Mouse (Mus musculus): Measurements from ENCODE around the gene Gm47969.
"Not testable (repeated sequence)": the region's sequence is repeated elsewhere in the genome, so short reads cannot be mapped to it uniquely, and the experiment has no call there.

Gene Gm47969

DNA sequence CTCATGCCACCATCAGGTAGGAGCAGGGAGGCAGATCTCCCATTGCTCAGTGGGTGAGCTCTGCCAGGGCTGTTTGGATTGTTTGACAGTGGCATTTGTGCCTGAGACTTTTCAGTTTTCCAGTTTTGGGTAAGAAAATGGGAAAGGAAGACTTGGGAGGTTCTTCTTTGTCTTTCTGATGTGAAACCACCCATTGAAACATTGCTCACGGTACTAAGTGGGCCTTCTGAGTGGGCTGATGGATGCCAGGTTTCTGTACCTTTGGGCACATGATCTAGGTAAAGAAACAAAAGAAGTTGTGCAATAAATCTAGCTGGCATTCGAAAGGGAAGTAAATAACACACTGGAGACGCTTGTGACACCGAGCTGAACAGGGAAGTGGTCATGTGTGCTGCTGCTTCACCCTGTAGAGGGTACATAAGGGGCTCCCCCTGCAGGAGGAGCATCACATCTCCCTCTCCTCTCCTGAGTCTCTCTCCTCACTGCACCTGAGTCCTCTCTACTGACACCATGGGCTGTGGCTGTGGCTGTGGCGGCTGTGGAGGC lies at the start of gene Gm47969:
TSS of gene Gm47969 (plus strand) at position 51 of the 546 bp plus-strand sequence.
- peak; percentile 59 to 68 for DNase-seq

DNA sequence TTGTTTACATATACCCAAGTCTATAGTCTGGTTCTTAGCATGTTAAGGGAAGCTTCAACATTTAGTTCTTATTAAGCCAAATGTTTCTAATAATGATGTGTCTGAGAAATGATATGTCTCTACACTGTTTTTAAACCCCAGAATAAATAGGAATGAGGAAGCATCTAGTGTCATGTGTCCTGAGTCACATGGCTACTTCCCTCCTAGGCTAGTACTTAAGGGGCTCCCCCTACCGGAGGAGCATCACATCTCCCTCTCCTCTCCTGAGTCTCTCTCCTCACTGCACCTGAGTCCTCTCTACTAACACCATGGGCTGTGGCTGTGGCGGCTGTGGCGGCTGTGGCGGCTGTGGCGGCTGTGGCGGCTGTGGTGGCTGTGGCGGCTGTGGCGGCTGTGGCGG lies 44.4 kb upstream of the Gm47969 start, which contains the start of gene Gm47959:
TSS of gene Gm47959 (plus strand) at position 243 of the 400 bp plus-strand sequence.
- not testable (repeated sequence) for DNase-seq

DNA sequence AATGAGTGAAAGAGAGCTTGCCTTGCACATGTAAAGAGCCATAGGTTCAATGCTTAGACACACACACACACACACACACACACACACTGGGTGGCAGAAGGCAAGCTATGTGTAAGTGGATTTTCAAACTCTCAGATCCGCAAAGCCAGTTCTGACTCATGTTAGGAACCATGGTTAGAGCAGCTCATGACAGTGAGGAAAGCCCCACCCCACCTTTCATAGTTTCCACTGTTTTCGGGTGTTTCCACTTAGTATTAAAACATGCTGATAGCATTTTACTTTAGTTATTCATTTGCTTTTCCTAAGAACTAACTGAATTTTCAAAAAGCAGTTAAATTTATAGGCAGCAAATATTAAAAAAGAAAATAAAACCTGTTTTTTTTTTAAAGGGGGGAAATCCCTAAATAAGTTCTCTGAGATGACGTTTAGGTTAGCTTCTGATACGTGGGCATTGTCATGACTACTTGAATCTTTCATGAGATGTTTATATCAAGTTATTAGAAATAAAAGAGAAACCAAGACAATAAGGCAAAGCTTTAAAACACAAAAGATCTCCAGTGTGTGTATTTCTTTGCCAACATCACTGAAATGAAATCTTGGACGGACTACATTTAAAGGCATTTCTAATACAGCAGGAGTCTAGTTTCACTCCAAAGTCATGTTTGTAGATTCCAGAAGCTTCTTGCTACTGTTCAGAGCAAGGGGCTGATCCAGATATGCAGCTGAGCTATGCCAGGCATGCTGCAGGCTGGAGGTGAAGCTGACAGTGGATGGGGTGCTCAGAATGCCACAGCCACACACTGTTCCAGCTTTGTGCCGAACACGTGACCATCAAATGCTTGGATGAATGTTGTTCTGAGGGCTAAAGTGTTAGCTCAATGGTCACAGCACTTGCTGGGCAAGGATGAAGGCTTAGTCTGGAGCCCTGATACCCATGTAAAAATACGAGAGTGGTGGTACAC lies 38.2 kb upstream of the Gm47969 start:
- DNase-seq, result peak; percentile 31 to 33

DNA sequence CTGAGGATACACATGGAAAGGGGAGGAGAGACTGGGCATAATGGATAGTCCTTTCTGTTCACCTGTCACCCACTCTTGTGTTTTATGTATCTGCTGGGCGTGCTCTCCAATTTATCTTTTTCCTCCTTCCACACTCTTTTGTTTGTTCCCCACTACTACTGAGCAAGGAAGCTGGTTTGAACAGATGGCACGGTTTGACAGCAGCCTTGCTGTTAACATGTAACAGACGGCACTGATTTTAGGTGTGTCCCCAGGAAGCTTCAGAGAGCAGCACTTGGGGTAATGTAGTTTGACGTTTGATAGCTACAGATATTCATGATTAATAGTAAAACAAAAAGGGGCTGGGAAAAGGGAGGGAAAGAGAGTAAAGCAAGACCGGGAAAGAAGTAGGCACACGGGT lies 37.3 kb upstream of the Gm47969 start:
- no peak for DNase-seq

DNA sequence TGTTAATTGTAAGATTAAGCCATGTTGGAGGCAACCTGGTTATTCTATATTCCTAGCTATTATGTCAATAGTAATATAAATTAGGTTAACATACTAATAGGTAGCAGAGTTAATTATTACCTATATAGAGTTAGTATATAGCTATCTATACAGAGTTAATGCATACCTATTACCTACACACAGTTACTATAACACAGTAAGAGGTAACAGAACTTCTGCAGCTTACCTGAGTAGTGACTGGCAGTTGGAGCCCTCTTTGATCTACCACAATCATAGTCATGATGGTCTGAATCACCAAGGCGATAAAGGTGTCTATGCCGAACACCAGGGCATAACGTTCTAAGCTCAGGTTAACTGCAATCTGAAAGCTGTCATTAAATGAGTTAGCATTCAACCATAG lies 30.3 kb upstream of the Gm47969 start:
- no peak for DNase-seq

DNA sequence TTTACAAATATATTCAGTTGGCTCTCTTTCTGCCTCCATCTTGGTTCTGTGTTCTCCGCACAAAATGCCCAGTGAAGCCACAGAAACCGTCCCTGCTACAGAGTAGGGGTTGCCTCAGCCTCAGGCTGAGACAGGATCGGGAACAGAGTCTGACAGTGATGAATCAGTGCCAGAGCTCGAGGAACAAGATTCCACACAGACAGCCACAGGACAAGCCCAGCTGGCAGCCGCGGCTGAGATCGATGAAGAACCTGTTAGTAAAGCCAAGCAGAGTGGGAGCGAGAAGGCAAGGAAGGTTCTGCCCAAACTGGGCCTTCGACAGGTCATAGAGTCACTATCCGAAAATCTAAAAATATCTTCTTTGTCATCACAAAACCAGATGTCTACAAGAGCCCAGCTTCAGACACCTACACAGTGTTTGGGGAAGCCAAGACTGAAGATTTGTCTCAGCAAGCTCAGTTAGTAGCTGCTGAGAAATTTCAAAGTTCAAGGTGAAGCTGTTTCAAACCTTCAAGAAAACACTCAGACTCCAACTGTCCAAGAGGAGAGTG lies 29.3 kb upstream of the Gm47969 start:
- no peak for DNase-seq

DNA sequence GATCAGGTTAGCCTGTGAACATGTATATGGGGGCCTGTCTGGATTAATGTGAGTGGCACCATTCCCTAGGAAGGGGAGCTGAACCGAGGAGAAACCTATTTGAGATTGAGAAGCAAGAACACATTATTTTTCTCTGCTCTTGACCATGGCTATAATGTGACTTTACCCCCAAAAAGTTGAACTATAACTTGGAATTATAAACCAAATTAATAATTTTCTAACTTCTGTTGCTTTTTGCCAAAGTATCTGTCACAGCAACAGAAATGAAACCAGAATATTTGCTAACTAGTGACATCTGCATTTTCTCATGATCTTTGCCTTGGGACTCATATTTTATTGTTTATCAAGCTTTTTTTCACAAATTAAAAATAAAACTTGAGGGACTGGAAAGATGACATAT lies 28.2 kb upstream of the Gm47969 start:
- DNase-seq, result no peak

DNA sequence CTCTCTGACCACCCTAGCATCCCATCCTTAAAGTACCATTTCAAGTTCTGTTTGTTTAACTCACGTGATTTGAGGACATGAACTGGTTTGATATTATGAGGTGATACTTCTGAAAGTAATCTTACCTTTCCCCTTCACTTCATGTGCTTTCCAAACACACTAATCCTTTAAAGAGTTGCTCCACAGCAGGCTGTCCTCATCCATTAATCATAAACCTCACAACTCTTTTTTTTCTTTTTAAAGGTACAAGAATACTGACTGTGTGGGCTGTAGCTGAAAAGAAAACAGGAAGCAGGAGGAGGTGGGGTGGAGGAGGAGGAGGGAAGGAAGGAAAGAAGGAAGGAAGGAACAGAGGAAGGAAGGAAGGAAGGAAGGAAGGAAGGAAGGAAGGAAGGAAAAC lies 12.8 kb upstream of the Gm47969 start:
- DNase-seq, result no peak

DNA sequence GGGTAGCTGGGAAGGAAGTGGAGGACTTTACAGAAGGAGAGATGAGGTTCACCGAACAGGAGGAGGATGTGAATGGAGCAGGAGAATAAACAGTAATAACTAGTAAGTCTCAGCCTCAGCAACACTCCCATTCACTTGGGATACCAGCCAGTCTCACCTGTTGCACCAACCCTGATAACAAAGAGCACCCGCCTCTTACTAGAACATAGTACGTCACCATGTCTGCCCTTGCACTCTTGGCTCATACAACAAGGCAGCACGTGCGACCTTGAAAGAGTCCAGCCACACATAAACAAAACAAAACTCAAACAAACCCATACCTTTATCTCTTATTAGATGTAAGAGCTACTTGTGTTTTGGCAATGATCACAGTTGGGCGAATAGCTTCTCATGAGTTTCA lies 12.2 kb upstream of the Gm47969 start:
- DNase-seq, result peak; percentile 36 to 64

DNA sequence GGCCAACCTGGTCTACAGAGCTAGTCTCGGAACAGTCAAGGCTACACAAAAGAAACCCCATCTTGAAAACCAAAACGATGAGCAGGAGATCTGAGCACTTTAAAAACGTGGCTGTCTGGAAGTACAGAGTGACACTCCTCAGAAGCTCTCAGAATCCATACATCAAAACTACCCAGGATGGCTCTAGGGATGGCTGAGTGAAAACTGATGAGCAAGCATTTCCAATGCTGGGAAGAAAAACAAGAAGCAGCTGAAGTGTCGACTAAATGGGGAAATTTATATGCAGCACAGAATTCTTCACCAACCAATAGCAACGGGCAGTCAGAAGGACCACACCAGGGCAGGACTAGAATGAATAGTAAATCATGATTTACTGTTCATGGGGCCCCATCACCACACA lies 10.2 kb upstream of the Gm47969 start:
- DNase-seq, result no peak

DNA sequence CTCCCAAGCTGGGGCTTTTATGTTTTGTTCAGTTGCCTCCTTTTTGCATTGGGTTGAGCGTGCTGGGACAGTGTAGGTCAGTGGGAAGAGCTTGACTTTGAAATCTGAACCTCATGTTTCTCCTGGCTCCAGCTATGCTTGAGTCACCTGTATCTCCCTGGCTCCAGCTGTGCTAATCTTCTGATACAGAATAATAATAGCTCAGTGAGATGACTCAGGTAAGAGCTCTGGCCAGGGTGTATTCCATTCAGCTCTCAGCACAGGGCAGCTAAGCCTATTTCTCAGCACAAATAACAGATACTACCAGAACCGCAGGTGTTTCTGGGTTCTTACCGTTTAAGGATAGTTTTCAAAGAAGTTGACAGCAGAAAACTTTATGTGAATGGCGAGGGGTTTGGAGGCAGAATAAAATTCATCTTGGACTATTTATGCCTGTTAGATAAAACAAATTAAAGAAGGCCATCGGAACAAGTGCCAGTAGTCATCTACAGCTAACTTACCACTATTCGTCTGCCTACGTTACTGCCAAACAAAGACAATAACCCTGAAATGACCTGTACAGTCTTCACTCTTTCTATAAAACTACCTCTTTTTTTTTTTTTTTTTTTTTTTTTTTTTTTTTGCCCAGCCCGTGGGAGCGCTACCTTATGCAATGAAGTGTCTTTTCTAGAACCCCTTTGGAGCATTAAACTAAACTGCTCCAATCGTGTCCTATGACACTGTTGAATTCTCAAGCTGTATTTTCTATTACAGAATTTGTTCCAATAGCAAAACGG lies 7.7 kb upstream of the Gm47969 start:
- DNase-seq, result no peak

DNA sequence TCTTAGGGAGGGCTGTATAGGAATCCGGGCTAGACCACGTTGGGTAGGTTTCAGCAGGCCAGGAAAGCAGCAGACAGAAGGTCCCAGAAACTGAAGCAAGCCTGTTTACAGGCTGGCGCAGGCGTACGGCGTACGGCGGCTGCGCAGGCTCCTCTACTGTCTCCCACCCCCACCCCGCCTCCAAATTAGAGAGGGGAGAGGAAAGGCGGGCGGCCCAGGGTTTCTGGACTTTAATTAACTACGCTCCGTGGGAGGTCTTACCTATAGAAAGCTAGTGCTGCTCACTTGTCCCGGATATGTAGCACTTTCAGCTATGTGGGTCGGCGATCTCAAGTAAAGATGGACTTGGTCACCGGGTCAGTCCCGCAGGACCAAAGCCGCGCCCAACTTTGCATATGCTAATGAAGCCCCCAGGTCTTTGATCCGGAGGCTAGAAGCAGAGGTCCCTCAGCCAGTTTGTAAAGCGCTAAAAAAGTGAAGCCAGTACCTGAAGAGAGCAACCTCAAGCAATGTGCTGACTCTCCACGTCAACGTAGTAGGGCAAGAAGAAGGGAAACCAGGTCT lies 6.5 kb upstream of the Gm47969 start, which contains the start of gene Slc19a3:
TSS of gene Slc19a3 (minus strand) at position 340 of the 564 bp plus-strand sequence.
- peak; percentile 25 to 40 for DNase-seq

DNA sequence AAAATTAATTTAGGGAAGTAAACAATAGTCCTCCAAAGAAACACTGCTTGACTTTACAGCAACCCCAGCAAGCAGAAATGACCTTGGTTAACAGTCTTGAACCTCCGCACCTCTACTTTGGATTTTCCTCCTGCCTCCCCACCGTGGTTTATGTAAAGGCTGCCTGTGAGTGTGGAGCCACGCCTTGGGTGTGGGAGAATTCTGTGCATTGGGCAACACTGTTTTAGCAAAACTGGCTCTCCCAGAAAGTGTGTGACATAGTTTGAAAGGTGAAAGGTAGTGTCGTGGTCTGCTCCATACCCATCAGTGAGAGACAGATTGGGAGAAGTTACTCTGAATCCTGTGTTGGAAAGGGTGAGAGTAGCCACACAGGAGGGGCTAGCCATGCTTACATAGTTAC lies 5.7 kb upstream of the Gm47969 start:
- peak; percentile 29 to 52 for DNase-seq

DNA sequence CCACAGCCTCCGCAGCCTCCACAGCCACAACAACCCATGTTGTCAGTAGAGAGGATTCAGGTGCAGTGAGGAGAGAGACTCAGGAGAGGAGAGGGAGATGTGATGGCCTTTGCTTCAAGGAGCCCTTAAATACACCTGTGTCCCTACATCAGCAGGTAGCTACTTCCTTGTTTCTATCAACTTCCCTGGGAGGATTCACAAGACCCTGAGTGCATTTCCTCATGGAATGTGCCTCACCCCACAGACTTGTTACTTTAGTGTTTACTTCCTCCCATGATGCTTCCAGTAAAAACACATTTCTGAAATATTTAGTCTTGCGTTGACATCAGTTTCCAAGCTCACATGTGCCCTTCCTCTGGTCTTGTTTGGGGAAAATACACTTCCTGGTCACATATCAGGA lies 2.4 kb upstream of the Gm47969 start, which contains the start of gene Krtap28-10:
TSS of gene Krtap28-10 (minus strand) at position 101 of the 400 bp plus-strand sequence.
- DNase-seq, result no peak

DNA sequence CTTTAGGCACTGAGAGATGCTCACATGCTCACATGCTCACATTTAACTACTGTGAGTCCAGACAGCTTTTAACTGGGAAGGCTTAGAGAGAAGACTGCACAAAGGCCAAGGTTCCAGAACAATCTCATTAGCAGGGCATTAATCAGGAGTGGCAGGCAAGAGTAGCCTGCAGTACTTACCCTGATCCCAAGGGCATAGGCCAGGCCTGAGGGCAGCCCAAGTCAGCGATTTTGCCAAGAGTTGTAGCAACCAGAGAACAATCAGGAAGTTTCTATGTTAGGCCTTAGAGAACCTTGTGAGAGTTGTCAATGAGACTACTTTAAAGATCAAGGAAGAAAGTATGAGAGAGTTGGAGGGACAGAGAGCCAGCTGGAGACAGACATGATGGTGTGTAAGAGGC lies 13.7 kb downstream of the Gm47969 start:
- no peak for DNase-seq

DNA sequence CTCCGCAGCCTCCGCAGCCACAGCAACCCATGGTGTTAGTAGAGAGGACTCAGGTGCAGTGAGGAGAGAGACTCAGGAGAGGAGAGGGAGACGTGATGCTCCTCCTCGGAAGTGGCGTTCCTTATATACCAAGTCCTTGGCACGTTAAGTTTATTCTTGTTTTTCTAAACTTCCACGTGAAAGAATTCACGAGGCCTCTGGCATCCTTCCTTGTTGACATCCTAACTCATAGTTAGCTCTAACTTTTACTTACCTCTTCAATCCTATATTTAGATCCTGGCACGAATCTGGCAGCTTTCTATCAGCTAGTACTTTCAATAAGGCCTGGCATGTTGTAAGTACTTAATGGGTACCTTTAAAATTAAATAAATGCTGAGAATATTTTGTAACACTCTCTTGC lies 14.5 kb downstream of the Gm47969 start, which contains the start of gene A030005K14Rik:
TSS of gene A030005K14Rik (minus strand) at position 101 of the 400 bp plus-strand sequence.
- no peak for DNase-seq

DNA sequence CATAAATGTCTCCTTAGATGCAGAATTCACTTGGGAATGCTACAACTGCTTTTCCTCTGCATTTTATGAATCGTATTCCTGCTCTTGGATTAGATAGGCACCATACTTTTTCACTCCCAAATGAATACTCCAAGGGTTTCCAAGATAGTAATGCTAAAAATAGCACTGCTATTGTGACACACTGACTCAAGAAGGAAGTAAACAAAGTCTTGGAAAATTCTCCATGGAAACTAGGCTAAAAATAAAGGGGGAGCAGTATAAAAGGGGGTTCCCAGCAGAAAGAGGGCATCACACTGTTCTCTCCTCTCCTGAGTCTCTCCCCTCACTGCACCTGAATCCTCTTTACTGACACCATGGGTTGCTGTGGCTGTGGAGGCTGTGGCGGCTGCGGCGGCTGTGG lies 15.9 kb downstream of the Gm47969 start, which contains the start of gene Krtap28-13:
TSS of gene Krtap28-13 (plus strand) at position 288 of the 400 bp plus-strand sequence.
- no peak for DNase-seq

DNA sequence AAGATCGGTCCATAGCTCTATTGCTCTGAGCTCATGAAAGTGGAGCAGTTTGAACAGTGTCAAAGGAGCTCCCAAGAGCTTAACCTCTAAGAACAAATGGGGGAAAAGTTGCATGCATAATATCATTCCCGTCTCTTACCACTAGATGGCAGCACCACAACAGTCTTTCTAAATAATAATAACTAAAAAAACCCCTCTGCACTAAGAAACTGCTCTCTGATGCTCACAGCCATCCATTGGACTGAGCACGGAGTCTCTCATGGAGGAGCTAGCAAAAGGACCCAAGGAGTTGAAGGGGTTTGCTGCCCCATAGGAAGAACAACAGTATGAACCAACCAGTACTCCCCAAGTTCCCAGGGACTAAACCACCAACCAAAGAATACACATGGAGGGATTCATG lies 20.1 kb downstream of the Gm47969 start:
- DNase-seq, result no peak

DNA sequence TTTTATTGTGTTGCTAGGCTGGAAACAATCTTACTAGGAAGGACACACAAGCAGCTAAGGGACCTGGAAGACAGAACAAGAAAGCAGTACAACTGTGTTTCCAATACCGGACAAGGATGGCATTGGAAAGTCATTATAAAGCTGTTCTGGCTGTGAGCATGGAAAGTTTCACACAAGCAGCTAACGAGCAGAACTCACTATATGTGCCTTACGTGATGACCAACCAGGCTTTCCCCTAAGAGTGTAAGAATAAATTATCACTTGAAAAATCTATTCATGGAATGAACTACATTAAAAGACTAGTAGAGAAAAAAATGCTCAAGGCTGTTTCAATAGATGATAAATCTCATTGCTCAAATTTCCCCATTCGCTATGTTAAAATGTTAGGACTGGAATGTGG lies 21.8 kb downstream of the Gm47969 start:
- no peak for DNase-seq

DNA sequence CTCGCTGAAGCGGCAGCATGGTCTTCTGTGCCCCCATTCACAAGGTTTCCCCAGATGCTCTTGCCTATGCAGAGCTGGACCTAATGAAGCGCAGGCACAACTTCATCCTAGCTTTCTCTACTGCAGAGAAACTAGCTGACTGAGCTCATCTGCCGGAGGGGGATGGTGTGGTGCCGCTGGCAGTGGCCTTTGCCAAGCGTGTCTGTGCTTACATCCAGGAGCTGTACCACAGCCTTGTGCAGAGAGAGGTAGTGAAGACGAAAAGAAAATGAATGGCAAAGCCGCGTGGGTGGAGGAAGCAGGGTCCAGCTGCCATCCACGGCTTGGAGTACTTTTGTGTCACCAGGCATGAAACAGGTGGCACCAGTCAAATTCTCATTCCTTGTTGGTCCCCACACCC lies 22.5 kb downstream of the Gm47969 start:
- no peak for DNase-seq

DNA sequence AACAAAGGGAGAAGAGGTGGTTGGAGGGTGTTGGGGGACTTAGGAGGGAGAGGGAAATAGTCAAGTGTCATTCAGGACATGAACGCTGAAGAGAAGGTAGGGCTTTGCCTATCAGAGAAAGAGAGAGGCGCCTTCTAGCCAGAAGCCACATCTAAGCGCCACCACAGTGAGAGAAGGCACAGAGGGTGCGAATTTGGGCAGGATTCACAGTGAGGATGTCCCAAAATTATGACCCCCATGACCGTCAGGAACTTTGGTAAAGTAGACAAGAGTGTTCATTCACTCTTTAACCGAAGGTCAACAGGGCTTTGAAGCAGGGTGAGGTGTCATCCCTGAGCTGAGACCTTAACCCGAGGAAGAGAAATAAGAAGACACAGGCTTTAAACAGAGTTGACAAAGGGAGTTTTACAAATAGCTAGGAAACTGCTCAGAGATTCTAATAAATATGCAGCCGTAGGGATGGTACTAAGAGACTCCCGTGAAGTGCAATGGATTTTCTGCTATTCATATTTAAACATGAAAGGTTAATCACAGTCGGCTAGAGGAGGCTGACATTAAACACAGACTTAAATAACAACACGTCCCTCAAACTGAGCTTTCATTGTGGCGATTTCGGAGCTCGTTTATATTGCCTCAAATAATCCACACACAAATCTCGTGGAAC lies 30.9 kb downstream of the Gm47969 start:
- no peak for DNase-seq
